Mouse (Mus musculus): ENCODE data around the gene Hyal2. TPM values are rescaled to one million over a fixed set of nuclear protein-coding genes. Genes with fewer than 3 reads are reported as not detected.

Hyal2 gene
- polyA plus RNA-seq, 1 experiment from 2014 or later: 93.6 TPM

Other genes with a start within 250 kb of the Hyal2 start
- 14.2 and 15.5 TPM in 2 replicates for gene Hemk1, start 229.6 kb upstream of the Hyal2 start, polyA plus RNA-seq (2016; fragmentation: Nextera tagmentation; extraction: Ambion mirVana)
- 4.1 and 4.8 TPM in 2 replicates for gene 6430571L13Rik, start 227.3 kb upstream of the Hyal2 start, polyA plus RNA-seq (2016; fragmentation: Nextera tagmentation; extraction: Ambion mirVana)
- 5.4 and 5.8 TPM in 2 replicates for gene Cacna2d2, start 168.3 kb upstream of the Hyal2 start, polyA plus RNA-seq (2016; fragmentation: Nextera tagmentation; extraction: Ambion mirVana)
- 46.7 and 48.4 TPM in 2 replicates for gene Tmem115, start 34.0 kb upstream of the Hyal2 start, polyA plus RNA-seq (2016; fragmentation: Nextera tagmentation; extraction: Ambion mirVana)
- 24.2 and 25.4 TPM in 2 replicates for gene Cyb561d2, start 25.8 kb upstream of the Hyal2 start, polyA plus RNA-seq (2016; fragmentation: Nextera tagmentation; extraction: Ambion mirVana)
- 52.6 and 55.2 TPM in 2 replicates for gene Nprl2, start 25.7 kb upstream of the Hyal2 start, polyA plus RNA-seq (2016; fragmentation: Nextera tagmentation; extraction: Ambion mirVana)
- 0.51 and 0.82 TPM in 2 replicates for gene Zmynd10, start 20.6 kb upstream of the Hyal2 start, polyA plus RNA-seq (2016; fragmentation: Nextera tagmentation; extraction: Ambion mirVana)
- 37.6 and 37.7 TPM in 2 replicates for gene Rassf1, start 16.4 kb upstream of the Hyal2 start, polyA plus RNA-seq (2016; fragmentation: Nextera tagmentation; extraction: Ambion mirVana)
- 93.3 and 93.9 TPM in 2 replicates for gene Tusc2, start 4.7 kb upstream of the Hyal2 start, polyA plus RNA-seq (2016; fragmentation: Nextera tagmentation; extraction: Ambion mirVana)
- 7.2 and 7.5 TPM in 2 replicates for gene Hyal1, start 9.0 kb downstream of the Hyal2 start, polyA plus RNA-seq (2016; fragmentation: Nextera tagmentation; extraction: Ambion mirVana)
- 12.6 and 15.8 TPM in 2 replicates for gene Naa80, start 10.9 kb downstream of the Hyal2 start, polyA plus RNA-seq (2016; fragmentation: Nextera tagmentation; extraction: Ambion mirVana)
- 0.84 and 1.5 TPM in 2 replicates for gene Hyal3, start 12.9 kb downstream of the Hyal2 start, polyA plus RNA-seq (2016; fragmentation: Nextera tagmentation; extraction: Ambion mirVana)
- gene Ifrd2, start 19.7 kb downstream of the Hyal2 start, polyA plus RNA-seq (2016; fragmentation: Nextera tagmentation; extraction: Ambion mirVana): 20.6 and 23.3 TPM in 2 replicates
- 4.7 and 4.8 TPM in 2 replicates for gene Sema3b, start 41.3 kb downstream of the Hyal2 start, polyA plus RNA-seq (2016; fragmentation: Nextera tagmentation; extraction: Ambion mirVana)
- gene Gnai2, start 67.4 kb downstream of the Hyal2 start, polyA plus RNA-seq (2016; fragmentation: Nextera tagmentation; extraction: Ambion mirVana): 465 and 488 TPM in 2 replicates
- 12.8 and 14.1 TPM in 2 replicates for gene Slc38a3, start 101.6 kb downstream of the Hyal2 start, polyA plus RNA-seq (2016; fragmentation: Nextera tagmentation; extraction: Ambion mirVana)
- gene Gnat1, start 111.8 kb downstream of the Hyal2 start, polyA plus RNA-seq (2016; fragmentation: Nextera tagmentation; extraction: Ambion mirVana): 1.3 and 2.3 TPM in 2 replicates
- 21.4 and 21.5 TPM in 2 replicates for gene Sema3f, start 142.5 kb downstream of the Hyal2 start, polyA plus RNA-seq (2016; fragmentation: Nextera tagmentation; extraction: Ambion mirVana)
- 231 and 241 TPM in 2 replicates for gene Rbm5, start 203.1 kb downstream of the Hyal2 start, polyA plus RNA-seq (2016; fragmentation: Nextera tagmentation; extraction: Ambion mirVana)

Measured in neural tube, embryonic 12.5 days (tissue).